Mouse (Mus musculus) MN1 (cell line): Measurements from ENCODE around the gene Fetub.

ENCODE experiments used
- DNase-seq: peaks from one replicate; pipeline ENCODE4 v3.0.0-alpha.2; 2016; ENCODE audit warnings: low spot score

The Fetub gene

GRCm38 (mm10) chr16:22963293-22963692 is 45.2 kb downstream of the Fetub start:
- DNase-seq = no peak

DNA sequence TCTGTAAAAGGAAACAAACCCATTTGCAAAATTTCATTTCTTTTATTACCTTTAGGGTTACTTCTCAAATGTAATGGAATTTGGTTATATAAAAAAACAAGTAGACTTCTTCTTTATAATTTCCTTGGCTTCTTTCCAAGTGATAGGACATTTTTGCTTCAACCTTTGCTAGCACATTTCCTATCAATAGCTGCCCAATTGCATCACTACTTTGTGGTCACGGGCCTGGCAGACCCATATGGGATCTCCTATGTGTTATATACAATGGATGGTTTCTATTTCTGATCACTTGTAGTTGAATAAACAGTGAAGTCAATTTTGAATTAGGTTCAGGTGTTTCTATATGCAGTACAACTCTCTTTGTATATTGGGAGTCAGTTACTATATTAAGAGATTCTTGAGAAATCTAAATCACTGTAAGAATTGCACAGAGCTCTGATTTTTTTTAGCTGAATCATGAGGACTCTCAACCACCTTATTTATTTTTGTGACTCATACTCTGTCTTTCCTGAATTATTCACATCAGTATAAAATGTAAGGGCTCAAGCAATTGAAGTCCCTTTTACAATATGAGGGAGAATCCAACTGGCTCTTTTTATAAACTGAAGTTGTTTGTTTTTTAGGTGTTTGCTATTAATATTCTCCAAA is 49.4 kb downstream of the Fetub start:
- DNase-seq = no peak
